Mouse (Mus musculus) layer of hippocampus, adult 2 months (tissue): ENCODE data around the gene Igfbp2. TPM values are rescaled to one million over a fixed set of nuclear protein-coding genes. Genes with fewer than 3 reads are reported as not detected.

Source experiments
- DNase-seq, 2 experiments: peaks; one replicate each; pipeline ENCODE4 v3.0.0; 2022; ENCODE audit warnings: low spot score in 2 of 2
- H3K27ac ChIP-seq: fragments of 200-600 bp; 2 replicates; pipeline ENCODE4 v1.8.1; 2022
- H3K4me3 ChIP-seq: fragments of 200-600 bp; 2 replicates; pipeline ENCODE4 v1.8.1; 2022; ENCODE audit warnings: mild to moderate bottlenecking
- CTCF ChIP-seq: fragments of 200-600 bp; conservative IDR thresholded peaks from 2 replicates; pipeline ENCODE4 v1.8.1; 2022; ENCODE audit warnings: antibody characterized with exemption, mild to moderate bottlenecking, moderate library complexity
- total RNA-seq, 2 experiments: library from RNA; stranded (reverse); gene quantifications; 2 replicates each; pipeline ENCODE4 v1.2.3; 2021

Gene Igfbp2
- total RNA-seq, 2 experiments from 2014 or later = 43.6 to 44.2 TPM

GRCm38 (mm10) chr1:72805476-72806043 lies 18.7 kb upstream of the Igfbp2 start:
- Histone ChIP-seq H3K4me3 (no peak overlapping the region), H3K27ac (no peak overlapping the region)
- no peak for TF ChIP-seq CTCF
- DNase-seq = no peak

DNA sequence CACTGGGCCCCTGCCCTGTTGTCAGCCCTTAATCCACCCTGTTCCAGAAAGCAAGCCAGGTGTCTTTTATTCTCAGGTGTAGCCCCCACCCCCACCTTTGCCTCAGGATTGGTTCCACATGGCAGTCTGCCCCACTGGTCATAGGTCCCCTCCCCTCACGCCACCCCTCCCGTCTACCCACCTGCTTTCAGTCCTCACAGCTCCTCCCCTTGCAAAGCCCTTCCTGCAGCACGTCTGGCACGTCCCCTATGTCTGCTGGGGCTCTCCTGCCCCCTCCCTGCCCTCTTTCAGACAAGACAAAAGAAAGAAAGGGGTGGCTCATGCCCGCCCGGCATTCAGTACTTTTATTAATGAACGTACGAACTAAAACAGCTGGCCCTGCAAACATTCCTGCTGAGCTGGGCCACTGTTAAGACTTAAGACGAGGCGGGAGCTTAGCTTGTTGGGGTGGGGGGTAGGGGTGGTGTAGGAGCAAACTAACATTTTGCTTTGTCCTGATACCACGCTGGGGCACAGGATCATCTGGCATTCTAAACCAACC lies 18.2 kb upstream of the Igfbp2 start:
- no peak overlapping the region for H3K27ac ChIP-seq
- TF ChIP-seq CTCF = no peak
- no peak for DNase-seq
- H3K4me3 ChIP-seq = no peak overlapping the region

GRCm38 (mm10) chr1:72809304-72809703 lies 15.0 kb upstream of the Igfbp2 start:
- H3K27ac ChIP-seq = no peak overlapping the region
- no peak overlapping the region for H3K4me3 ChIP-seq
- DNase-seq = no peak
- TF ChIP-seq CTCF = no peak

DNA sequence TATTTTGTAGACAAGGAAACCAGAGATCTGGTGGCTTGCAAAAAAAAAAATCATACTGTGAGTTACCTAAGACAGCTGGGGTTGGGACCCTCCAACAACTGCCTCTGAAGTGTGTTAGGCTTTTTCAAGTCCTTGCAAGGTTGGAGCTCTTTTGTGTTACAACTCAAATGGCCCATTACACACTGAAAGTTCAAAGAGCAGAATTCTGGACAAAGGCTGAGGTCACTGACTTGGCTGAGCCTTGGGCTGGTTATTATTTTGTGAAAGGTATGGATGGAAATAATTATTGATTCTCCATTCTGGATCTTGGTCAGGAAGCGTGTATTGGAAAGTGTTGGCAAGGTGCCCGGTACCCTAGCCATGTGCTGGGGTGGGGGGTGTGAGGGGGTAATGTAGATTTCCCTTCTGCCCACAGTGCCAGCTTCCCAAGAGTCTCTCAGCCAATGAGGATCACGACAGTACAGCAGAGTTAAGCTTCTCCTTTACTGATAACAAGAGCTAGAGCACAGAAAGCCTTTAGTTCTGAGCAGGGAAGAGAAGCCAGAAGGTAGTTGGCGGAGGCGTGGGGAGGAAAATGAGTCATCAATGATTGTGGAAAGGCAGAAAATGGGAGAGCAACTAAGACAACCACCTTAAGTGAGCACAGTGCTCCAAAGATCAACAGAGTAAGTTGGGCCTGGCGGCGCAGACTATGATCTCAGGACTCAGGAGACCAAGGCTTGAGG lies 14.2 kb upstream of the Igfbp2 start:
- H3K4me3 ChIP-seq = no peak overlapping the region
- H3K27ac ChIP-seq = no peak overlapping the region
- no peak for TF ChIP-seq CTCF
- peak in 1 of 2 experiments; percentile 41 for DNase-seq

DNA sequence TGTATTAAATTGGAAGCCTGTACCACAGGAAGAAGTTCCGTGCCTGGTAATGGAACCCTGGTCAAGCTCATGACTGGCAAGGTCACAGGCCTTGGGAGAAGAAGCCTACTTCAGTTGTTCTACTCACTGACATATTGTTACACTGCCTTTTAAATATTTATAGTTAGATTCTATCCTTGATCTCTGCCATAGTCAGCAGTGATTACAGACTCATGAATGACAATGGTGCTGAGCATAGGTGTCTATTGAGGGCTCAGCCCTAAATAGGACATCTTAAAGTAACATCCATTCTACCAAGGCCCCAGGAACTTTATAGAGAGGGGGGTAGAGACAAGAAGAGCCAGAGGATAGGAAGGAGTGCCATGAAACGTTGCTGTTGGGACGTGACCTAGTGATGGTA lies 13.2 kb upstream of the Igfbp2 start:
- H3K4me3 ChIP-seq = no peak overlapping the region
- DNase-seq = no peak
- no peak for TF ChIP-seq CTCF
- H3K27ac ChIP-seq = no peak overlapping the region

DNA sequence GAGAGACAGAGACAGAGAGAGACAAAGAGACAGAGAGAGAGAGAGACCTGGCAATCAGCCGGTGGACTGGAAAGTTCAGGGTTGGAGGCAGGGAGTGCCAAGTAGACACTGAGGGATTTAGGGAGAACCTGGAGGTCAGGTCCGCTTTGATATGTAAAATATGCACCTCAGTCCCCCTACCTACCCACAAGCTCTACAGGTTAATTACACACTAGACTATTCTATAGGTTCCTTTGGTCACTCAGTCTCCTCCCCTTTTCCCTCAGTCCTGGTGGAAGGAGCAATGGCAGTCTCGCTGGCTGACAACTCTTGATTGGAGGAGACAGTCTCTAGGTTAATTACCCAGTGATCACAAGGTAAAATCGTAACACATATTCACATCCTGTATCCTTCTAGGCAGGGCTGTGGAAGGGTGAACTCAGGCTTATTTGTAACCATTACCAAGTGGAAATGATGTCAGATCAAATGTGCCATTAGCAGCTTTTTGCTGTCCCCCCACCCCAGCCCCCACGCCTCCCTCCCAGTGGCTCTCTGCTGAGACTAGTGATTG lies 11.1 kb upstream of the Igfbp2 start:
- no peak overlapping the region for H3K4me3 ChIP-seq
- H3K27ac ChIP-seq = no peak overlapping the region
- TF ChIP-seq CTCF = no peak
- DNase-seq = no peak

GRCm38 (mm10) chr1:72813639-72814403 lies 10.5 kb upstream of the Igfbp2 start:
- TF ChIP-seq CTCF = no peak
- Histone ChIP-seq H3K27ac (no peak overlapping the region), H3K4me3 (no peak overlapping the region)
- DNase-seq = no peak

DNA sequence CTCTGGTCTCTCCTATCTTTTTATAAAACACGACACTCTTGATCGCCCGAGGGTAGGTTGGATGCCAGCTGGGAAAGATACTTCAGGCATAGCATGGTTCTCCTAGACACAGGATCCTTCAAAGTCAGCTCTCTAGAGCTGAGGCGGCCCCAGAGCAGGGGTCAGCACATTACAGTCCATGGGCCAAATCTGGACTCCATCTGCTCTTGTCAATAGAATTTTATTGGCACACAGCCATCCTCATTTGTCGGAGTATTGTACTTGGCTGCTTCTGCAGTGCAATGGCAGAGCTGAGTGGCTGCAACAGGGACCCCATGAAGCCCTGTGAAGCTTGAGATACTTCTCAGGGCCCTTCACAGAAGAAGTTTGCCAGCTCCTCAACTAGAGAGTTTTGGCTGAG lies 9.1 kb upstream of the Igfbp2 start:
- Histone ChIP-seq H3K27ac (no peak overlapping the region), H3K4me3 (no peak overlapping the region)
- no peak for DNase-seq
- no peak for TF ChIP-seq CTCF

GRCm38 (mm10) chr1:72815616-72816015 lies 8.7 kb upstream of the Igfbp2 start:
- Histone ChIP-seq H3K27ac (no peak overlapping the region), H3K4me3 (no peak overlapping the region)
- no peak for TF ChIP-seq CTCF
- DNase-seq = no peak

DNA sequence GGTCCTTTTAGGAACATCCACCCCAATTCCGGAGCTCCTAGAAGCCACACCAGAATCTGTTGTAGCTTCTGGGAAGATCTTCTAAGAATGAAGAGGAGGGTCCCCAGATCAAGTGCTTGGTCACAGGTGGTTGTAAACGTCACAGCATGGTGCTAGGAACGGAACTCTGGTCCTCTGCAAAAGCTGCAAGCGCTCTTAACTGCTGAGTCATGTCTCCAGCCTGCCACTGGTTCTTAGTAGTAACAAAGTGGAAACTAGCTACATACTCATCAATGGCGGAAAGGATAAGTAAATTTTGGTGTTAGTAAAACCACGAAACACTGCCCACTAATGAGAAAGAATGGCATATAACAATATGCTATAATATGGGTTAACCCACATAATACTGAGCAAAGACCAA lies 4.3 kb upstream of the Igfbp2 start:
- no peak for DNase-seq
- no peak for TF ChIP-seq CTCF
- no peak overlapping the region for H3K4me3 ChIP-seq
- H3K27ac ChIP-seq = no peak overlapping the region

DNA sequence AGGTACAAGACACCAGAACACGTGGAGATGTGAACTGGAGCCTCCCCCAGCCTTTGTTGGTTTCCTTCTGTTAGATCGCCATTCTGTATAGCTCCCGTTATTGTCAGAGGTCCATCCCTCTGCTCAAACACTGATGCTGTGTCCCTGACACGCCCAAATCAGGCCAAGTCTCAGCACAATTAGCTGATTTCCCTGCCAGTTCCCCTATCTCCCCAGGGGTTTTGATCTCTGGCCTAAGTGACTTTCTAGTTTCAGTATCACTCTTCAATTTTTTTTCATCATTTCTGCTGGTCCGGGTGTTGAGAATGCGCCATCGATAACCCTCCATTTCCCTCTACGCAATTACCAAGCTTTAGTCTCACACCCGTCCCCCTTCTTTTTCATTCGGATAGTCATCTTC lies 1.4 kb upstream of the Igfbp2 start:
- H3K27ac ChIP-seq = no peak overlapping the region
- TF ChIP-seq CTCF = no peak
- no peak for DNase-seq
- H3K4me3 ChIP-seq = no peak overlapping the region

DNA sequence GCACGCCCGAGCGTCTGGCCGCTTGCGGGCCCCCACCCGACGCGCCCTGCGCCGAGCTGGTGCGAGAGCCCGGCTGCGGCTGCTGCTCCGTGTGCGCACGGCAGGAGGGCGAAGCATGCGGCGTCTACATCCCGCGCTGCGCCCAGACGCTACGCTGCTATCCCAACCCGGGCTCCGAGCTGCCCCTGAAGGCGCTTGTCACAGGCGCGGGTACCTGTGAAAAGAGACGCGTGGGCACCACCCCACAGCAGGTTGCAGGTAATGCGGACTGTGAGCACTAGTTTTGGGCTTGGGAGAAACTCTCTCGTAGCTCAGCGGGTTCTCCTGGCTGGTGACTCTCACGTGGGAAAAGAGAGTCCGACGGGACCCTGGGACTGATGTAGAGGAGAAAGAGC lies 401 bp downstream of the Igfbp2 start:
- no peak for TF ChIP-seq CTCF
- Histone ChIP-seq H3K4me3 (peak overlapping the region; percentile 56), H3K27ac (0 out of 2 replicates have a peak overlapping the region, but pooled peaks have one; percentile 32)
- DNase-seq = no peak

DNA sequence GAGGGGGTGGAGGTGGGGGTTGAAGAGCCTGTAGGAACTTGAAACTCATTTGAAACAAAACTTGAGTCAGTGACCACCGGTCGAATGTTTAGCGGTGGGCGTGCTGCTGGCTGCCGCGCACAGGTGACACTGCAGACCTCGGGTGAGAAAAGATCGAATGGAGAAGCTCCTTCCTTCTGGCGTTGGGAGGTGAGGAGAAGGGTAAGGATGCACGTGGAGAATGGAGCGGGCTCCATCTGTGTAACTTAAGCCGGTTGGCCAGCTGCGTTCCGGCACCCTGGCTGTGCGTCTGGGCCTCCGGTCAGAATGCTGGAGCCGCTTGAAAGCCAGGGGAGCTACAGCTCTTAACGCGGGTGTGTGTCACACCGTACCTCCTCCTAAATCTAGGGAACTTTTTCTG lies 983 bp downstream of the Igfbp2 start:
- no peak overlapping the region for H3K27ac ChIP-seq
- no peak for TF ChIP-seq CTCF
- peak overlapping the region; percentile 56 for H3K4me3 ChIP-seq
- no peak for DNase-seq
